Mouse (Mus musculus) liver, embryonic 14.5 days (tissue): ENCODE data around the gene Stard9. TPM values are rescaled to one million over a fixed set of nuclear protein-coding genes. Genes with fewer than 3 reads are reported as not detected.

Experiments used
- ATAC-seq: fragments of 200-750 bp; cut with Nextera tagmentation; 2 replicates; pipeline ENCODE4 v1.8.0; 2017; ENCODE audit warnings: moderate number of reproducible peaks, mild to moderate bottlenecking, moderate library complexity; ENCODE audit not compliant: insufficient read depth
- DNase-seq, 3 experiments: peaks; one replicate each; pipeline ENCODE4 v3.0.0-alpha.2; 2012 to 2013; ENCODE audit warnings: low read depth in 3 of 3, low spot score in 3 of 3
- H3K27ac ChIP-seq: fragments of 300-500 bp; sonication (generic); 2 replicates; pipeline ENCODE4 v1.5.1; 2014; ENCODE audit warnings: moderate library complexity, mild to moderate bottlenecking, control low read depth, inconsistent platforms
- H3K27me3 ChIP-seq: fragments of 300-500 bp; sonication (generic); 2 replicates; pipeline ENCODE4 v1.6.1; 2014; ENCODE audit warnings: mild to moderate bottlenecking, low read length, moderate library complexity; ENCODE audit not compliant: control insufficient read depth, insufficient read depth
- H3K36me3 ChIP-seq: fragments of 300-500 bp; sonication (generic); replicated peaks from 2 replicates; pipeline ENCODE4 v1.6.1; 2014; ENCODE audit warnings: low read depth; ENCODE audit not compliant: control insufficient read depth, insufficient read depth
- H3K4me1 ChIP-seq, 2 experiments: fragments of 200-500 bp in 1 of 2; fragments of 300-500 bp in 1 of 2; sonication (generic) in 1 of 2; replicated peaks; 2 replicates each; pipeline ENCODE4 v1.6.1; 2012 to 2014; ENCODE audit warnings: antibody characterized with exemption in 1 of 2, inconsistent platforms in 1 of 2, low read length in 1 of 2; ENCODE audit not compliant: control insufficient read depth in 2 of 2, insufficient read depth in 2 of 2
- H3K4me2 ChIP-seq: fragments of 300-500 bp; sonication (generic); 2 replicates; pipeline ENCODE4 v1.6.1; 2014; ENCODE audit warnings: low read depth, mild to moderate bottlenecking, control low read depth, moderate library complexity
- H3K4me3 ChIP-seq, 2 experiments: fragments of 200-500 bp in 1 of 2; fragments of 300-500 bp in 1 of 2; sonication (generic) in 1 of 2; 2 replicates each; pipeline ENCODE4 v1.5.1; 2012 to 2014; ENCODE audit warnings: low read depth in 2 of 2, low read length in 2 of 2, mild to moderate bottlenecking in 2 of 2, control low read depth in 1 of 2, inconsistent platforms in 1 of 2, moderate library complexity in 1 of 2; ENCODE audit not compliant: insufficient read depth in 1 of 2
- H3K9ac ChIP-seq: fragments of 300-500 bp; sonication (generic); replicated peaks from 2 replicates; pipeline ENCODE4 v1.6.1; 2014; ENCODE audit warnings: mild to moderate bottlenecking, control low read depth, moderate library complexity
- H3K9me3 ChIP-seq: fragments of 300-500 bp; sonication (generic); 2 replicates; pipeline ENCODE4 v1.6.1; 2016; ENCODE audit warnings: low read length, mixed read lengths; ENCODE audit not compliant: control insufficient read depth
- CTCF ChIP-seq: IDR thresholded peaks from 2 replicates; pipeline ENCODE4 v1.5.1; 2016; ENCODE audit warnings: antibody characterized with exemption, low read depth, control low read depth
- EP300 ChIP-seq: IDR thresholded peaks from 2 replicates; pipeline ENCODE4 v1.6.1; 2016; ENCODE audit warnings: antibody characterized with exemption, low read depth
- WGBS: fragments of 180-500 bp; shearing (Covaris S2); extraction: QIAGEN DNeasy Blood & Tissue Kit; methylation state at CpG from one replicate; pipeline ENCODE4 v1.1.7; 2014; ENCODE audit not compliant: insufficient replicate concordance; 5-methylcytosine and 5-hydroxymethylcytosine counted together
- polyA plus RNA-seq, 2 experiments: library from polyadenylated mRNA; depleted of rRNA in 1 of 2; stranded (reverse) in 1 of 2; unstranded in 1 of 2; fragments of >200 nt; fragmentation: Nextera tagmentation in 1 of 2; extraction: Ambion mirVana in 1 of 2; gene quantifications; 2 replicates each; pipeline versions ENCODE4 v1.2.1 to v1.2.3; 2012 to 2014

Gene Stard9
- polyA plus RNA-seq, 2 experiments, result 0.56 to 1.5 TPM

GRCm38 (mm10) chr2:120652925-120653284 is 24.0 kb downstream of the Stard9 start:
- Histone ChIP-seq H3K9ac (no peak overlapping the region), H3K36me3 (no peaks in the 10 kb centered on the region), H3K4me3 (no peak overlapping the region), H3K4me2 (no peak overlapping the region), H3K27me3 (no peaks in the 10 kb centered on the region), H3K9me3 (no peaks in the 10 kb centered on the region), H3K27ac (no peak overlapping the region), H3K4me1 (peaks cover 7 to 18% of the 10 kb centered on the region in 2 experiments; a peak in 3 of 4 replicates)
- TF ChIP-seq EP300, result no peak
- no peak for TF ChIP-seq CTCF
- ATAC-seq (no peak), DNase-seq (no peak)
- 45% methylated on average over 7 of the region's 7 CpGs for WGBS

- no peak overlapping the region for H3K4me2 ChIP-seq
- no peak overlapping the region for H3K9ac ChIP-seq
- ATAC-seq, result no peak
- H3K27me3 ChIP-seq, result no peaks in the 10 kb centered on the region
- no peak overlapping the region for H3K27ac ChIP-seq
- 59% methylated on average over 2 of the region's 2 CpGs for WGBS
- H3K4me3 ChIP-seq, result no peak overlapping the region
- peaks cover 7 to 29% of the 10 kb centered on the region in 2 experiments; a peak in 3 of 4 replicates for H3K4me1 ChIP-seq
- no peak for TF ChIP-seq EP300
- peak; percentile 29; the same call in 1 of the 2 replicates for TF ChIP-seq CTCF
- DNase-seq, result no peak
- no peaks in the 10 kb centered on the region for H3K36me3 ChIP-seq
- no peaks in the 10 kb centered on the region for H3K9me3 ChIP-seq
Observed at GRCm38 (mm10) chr2:120654693-120655092, 25.8 kb downstream of the Stard9 start.

GRCm38 (mm10) chr2:120655905-120656304 is 27.0 kb downstream of the Stard9 start:
- 56% methylated on average over 5 of the region's 5 CpGs for WGBS
- Histone ChIP-seq H3K36me3 (no peaks in the 10 kb centered on the region), H3K4me1 (peaks cover 18 to 40% of the 10 kb centered on the region in 2 experiments), H3K9me3 (no peaks in the 10 kb centered on the region), H3K4me2 (no peak overlapping the region), H3K4me3 (no peak overlapping the region), H3K27ac (no peak overlapping the region), H3K27me3 (no peaks in the 10 kb centered on the region), H3K9ac (no peak overlapping the region)
- DNase-seq (no peak), ATAC-seq (no peak)
- TF ChIP-seq CTCF (no peak), EP300 (no peak)

GRCm38 (mm10) chr2:120656711-120657110 is 27.8 kb downstream of the Stard9 start:
- Histone ChIP-seq H3K9me3 (no peaks in the 10 kb centered on the region), H3K27ac (no peak overlapping the region), H3K4me3 (no peak overlapping the region), H3K4me1 (peaks cover 20 to 46% of the 10 kb centered on the region in 2 experiments), H3K27me3 (no peaks in the 10 kb centered on the region), H3K4me2 (no peak overlapping the region), H3K36me3 (no peaks in the 10 kb centered on the region), H3K9ac (no peak overlapping the region)
- ATAC-seq (peak; percentile 68), DNase-seq (no peak)
- TF ChIP-seq EP300 (peak; percentile 69), CTCF (no peak)
- 13% methylated on average over 2 of the region's 2 CpGs for WGBS

GRCm38 (mm10) chr2:120658486-120658885 is 29.6 kb downstream of the Stard9 start:
- no peak for ATAC-seq
- no peaks in the 10 kb centered on the region for H3K27me3 ChIP-seq
- no peak overlapping the region for H3K4me2 ChIP-seq
- no peak overlapping the region for H3K27ac ChIP-seq
- TF ChIP-seq EP300 (no peak), CTCF (no peak)
- H3K9ac ChIP-seq, result no peak overlapping the region
- H3K9me3 ChIP-seq, result no peaks in the 10 kb centered on the region
- H3K36me3 ChIP-seq, result no peaks in the 10 kb centered on the region
- H3K4me3 ChIP-seq, result no peak overlapping the region
- WGBS, result 10% methylated on average over 5 of the region's 5 CpGs
- DNase-seq, result no peak
- H3K4me1 ChIP-seq, result peaks cover 20 to 43% of the 10 kb centered on the region in 2 experiments
